Mouse (Mus musculus): ENCODE measurements at regions not wholly inside any gene's neighbourhood (a gene's known extent, or its start where the extent isn't known, plus 50 kb on each side); places are given as distances from the start of the nearest gene placed in this dataset.

GRCm38 (mm10) chr17:54065187-54065795, 74.8 kb upstream of the Sult1c1 start:
- DNase-seq (ENCODE audit: low read depth, low spot score), result peak; percentile 10

GRCm38 (mm10) chr17:54061280-54061679, 70.8 kb upstream of the Sult1c1 start:
- no peak for DNase-seq (ENCODE audit: low read depth, low spot score)

All from A20 (cell line).